Mouse (Mus musculus): ENCODE measurements around the gene Adam25. TPM values are rescaled to one million over a fixed set of nuclear protein-coding genes. Genes with fewer than 3 reads are reported as not detected.
"Not testable (repeated sequence)": the region's sequence is repeated elsewhere in the genome, so short reads cannot be mapped to it uniquely, and the experiment has no call there.

Adam25 gene
- total RNA-seq (2021) = not detected
- long read RNA-seq, experiment 1 = 0 reads
- long read RNA-seq, experiment 2 = 0 reads

- not testable (repeated sequence) for DNase-seq
Measured at GRCm38 (mm10) chr8:40751908-40752307, at the start of gene Adam25. Adam25 (plus strand) TSS chr8:40752208.

GRCm38 (mm10) chr8:40715406-40715805 is 36.6 kb upstream of the Adam25 start:
- DNase-seq = not testable (repeated sequence)

- DNase-seq = no peak
Measured at GRCm38 (mm10) chr8:40715986-40716385, 36.0 kb upstream of the Adam25 start.

GRCm38 (mm10) chr8:40783320-40783719 is 31.3 kb downstream of the Adam25 start:
- no peak for DNase-seq

- DNase-seq = not testable (repeated sequence)
Measured at GRCm38 (mm10) chr8:40792973-40793372, 41.0 kb downstream of the Adam25 start, which contains the start of gene Adam20. Adam20 (plus strand) TSS chr8:40793273.

- DNase-seq = no peak
Measured at GRCm38 (mm10) chr8:40803379-40804079, 51.5 kb downstream of the Adam25 start.

Other genes starting within 250 kb of the Adam25 start
- not detected for gene Adam24, start 77.1 kb upstream of the Adam25 start, total RNA-seq (2021)
- gene Adam20, start 41.1 kb downstream of the Adam25 start, total RNA-seq (2021) = not detected
- not detected for gene Adam39, start 70.8 kb downstream of the Adam25 start, total RNA-seq (2021)

Data from heart, adult 18-20 months (tissue).